Mouse (Mus musculus) urinary bladder, postnatal 36 days (tissue): ENCODE data around the gene Heg1.

Experiments
- DNase-seq, 2 experiments: peaks; one replicate each; pipeline ENCODE4 v3.0.0; 2022; ENCODE audit warnings: low spot score in 2 of 2, mixed read lengths in 1 of 2

Gene Heg1

DNA sequence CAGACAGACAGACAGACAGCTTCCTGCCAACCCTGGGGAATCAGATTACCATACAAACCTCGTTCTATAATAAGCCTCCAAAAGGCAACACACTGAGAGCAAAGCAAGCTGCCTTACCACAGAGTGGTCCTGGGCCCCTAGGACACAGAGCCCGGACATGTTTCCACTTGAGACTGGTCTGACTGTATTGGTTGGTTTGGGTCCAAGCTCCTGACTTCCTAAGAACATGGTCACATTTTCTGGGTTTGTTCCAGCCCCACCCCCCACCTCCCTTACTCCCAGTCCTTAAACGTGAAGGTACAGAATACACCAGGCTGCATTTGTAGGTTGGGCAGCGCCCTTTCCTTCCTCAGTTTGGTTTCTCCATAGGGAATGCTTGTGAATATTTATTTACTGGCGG is 57.6 kb downstream of the Heg1 start:
- no peak for DNase-seq

DNA sequence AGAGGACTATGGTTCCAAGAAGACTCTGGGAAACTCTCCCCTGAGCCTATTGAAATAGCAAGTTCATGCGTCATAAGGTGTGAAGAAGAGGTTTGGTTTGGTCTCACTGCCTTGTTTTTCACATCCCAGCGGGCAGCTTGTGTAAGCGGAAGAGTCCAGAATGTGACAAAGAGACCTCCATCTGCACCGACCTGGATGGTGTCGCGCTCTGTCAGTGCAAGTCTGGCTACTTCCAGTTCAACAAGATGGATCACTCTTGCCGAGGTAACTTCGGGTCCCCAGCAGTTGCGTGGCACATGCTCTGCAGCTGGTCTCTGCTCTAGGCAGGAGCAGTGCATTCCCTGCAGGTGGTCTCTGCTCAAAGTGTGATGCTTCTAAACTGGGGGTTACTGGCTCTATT is 58.1 kb downstream of the Heg1 start:
- no peak for DNase-seq

- peak in 1 of 2 experiments; percentile 22 for DNase-seq
Measured at GRCm38 (mm10) chr16:33744622-33745419, 60.7 kb downstream of the Heg1 start.

- no peak for DNase-seq
Measured at GRCm38 (mm10) chr16:33745457-33745856, 61.3 kb downstream of the Heg1 start.

- DNase-seq, result no peak
Measured at GRCm38 (mm10) chr16:33746074-33746676, 62.0 kb downstream of the Heg1 start.

GRCm38 (mm10) chr16:33747346-33747954 is 63.3 kb downstream of the Heg1 start:
- DNase-seq, result no peak

DNA sequence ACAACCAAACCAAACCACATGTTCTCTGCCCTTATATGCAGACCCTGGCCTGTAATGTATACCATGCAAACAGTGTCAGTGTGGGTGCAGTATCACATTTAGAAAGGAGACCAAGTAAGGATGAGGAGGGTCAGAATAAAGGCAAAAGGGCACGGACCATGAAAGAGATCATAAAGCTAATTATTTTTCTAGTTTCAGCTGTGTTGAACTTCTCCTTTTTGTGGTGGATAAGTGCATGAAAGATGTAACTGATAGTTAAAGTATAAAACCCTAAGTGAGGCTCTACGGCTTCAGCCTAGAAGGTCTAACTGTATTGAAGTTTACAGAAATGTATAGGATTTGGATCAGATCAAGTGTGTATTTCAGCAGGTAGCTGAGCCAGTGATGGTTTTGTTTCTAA is 63.8 kb downstream of the Heg1 start:
- DNase-seq, result no peak

DNA sequence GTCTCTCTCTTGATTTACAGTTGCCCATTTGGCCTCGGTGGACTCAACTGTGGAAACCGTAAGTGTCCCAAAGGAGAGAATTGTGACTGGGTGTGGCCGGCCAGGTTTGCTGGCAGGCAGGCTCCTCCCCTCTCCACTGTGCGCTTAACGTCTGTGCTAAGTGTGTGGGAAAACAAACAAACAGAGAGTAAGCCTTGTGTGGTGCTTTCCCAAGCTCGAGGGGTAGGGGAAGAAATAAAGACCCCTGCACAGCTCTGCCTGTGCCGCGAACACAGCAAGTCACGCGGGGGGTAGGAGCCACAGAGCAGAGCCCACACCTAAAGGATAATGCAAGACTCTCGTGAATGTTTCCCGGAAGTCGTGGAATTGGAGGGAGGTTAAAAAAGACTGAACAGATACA is 67.0 kb downstream of the Heg1 start:
- no peak for DNase-seq

DNA sequence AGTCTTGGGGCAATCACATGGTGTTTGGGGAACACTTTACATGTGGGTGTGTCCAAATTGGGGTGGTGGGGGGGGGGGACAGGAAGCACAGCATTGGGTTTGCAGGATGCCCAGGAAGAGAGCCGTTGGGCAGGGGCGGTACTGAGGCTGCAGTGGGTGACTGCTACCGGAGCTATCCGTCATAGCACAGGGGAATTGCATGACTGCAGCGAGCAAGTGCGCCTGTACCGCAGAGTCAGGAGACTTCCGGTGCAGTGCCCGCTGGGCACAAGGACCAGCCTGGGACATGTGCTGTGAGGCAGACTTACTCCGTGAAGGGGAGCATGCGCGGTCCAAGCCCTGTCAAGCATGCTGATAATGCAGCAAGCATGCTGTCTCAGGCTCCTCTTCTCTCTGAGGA is 67.4 kb downstream of the Heg1 start:
- peak in 1 of 2 experiments; percentile 17 for DNase-seq

DNA sequence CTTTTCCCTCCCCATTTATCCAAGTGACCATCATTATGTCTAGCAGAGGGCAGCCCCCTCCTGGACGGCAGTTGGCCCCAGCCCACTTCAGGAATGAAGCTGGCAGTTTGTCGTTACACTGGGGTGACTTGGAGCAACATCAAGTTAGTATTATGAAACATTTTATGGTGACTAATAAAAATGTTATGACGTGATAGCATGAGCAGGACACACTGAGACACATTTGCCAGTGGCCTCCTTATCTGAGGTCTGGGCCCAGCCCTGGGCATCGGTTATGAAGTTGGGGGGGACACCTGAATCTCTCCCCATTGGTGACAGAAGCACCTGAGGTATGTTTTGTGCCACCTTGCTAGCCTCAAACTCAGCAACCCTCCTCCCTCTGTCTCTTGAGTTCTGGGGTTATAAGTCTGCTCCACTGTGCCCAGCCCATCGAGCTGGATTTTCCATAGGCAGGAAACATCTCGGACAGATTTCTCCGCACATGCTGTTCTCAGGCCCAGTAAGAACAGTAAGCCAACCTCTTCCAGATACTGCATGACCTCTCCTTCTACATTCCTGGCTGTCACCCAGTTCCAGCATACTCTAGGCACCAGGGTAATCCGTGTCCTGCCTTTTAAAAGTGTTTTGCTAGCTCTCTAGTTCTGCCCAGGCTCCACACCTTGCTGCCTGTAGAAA is 68.9 kb downstream of the Heg1 start:
- no peak for DNase-seq

GRCm38 (mm10) chr16:33755293-33755692 is 71.1 kb downstream of the Heg1 start:
- no peak for DNase-seq

DNA sequence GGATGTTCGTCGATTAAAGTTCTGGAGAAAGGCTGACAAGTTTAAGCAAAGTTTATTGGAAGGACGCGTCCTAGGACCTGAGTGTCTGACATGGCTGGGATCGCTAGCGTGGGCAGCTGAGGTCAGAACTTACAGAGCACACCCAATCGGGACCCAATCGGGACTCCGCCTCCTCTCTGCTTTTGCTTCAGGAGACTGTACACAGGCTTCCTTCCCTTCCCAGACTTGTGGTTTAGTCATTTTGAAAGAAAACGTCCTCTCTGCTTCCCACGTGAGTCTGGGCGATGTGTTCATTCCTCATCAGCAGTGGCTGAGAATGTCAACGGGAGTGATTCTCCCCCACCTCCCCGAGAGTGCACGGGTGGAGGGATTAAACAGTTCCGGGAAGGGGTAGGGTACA is 71.8 kb downstream of the Heg1 start:
- no peak for DNase-seq

- DNase-seq, result no peak
Measured at GRCm38 (mm10) chr16:33756396-33756795, 72.2 kb downstream of the Heg1 start.

GRCm38 (mm10) chr16:33759207-33759606 is 75.0 kb downstream of the Heg1 start:
- DNase-seq, result no peak

DNA sequence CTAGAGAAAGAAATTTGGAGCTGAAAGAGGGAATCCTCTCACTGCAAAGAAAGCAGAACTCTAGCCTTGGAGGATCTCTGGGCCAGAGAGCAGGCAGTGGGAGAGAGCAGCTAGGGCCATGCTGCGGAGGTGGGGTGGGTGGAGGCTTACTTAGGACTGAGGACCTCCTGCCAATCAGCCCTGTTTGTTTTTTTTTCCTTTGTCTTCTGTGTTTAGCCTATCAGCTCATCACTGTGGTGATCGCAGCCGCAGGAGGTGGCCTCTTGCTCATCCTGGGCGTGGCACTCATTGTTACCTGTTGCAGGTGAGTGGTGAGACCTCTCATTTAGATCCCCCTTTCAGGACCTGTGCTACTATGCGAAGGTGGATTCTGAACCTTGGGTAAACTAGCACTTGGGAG is 76.4 kb downstream of the Heg1 start:
- no peak for DNase-seq

DNA sequence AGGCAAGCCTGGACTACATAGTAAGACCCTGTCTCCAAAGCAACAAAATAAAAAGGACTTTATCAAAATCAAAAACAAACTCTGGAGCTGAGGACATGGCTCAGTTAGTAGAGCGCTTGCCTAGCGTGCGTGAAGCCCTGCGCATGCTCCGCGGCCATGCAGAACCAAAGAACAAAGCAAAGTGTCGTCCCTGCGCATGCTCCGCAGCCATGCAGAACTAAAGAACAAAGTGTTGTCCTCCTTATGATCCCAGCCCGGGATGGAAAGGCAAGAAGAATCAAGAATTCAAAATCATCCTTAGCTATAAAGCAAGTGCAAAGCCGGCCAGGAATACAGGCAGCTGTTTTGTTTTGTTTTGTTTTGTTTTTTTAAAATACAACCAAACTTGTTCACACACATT is 76.8 kb downstream of the Heg1 start:
- no peak for DNase-seq

DNA sequence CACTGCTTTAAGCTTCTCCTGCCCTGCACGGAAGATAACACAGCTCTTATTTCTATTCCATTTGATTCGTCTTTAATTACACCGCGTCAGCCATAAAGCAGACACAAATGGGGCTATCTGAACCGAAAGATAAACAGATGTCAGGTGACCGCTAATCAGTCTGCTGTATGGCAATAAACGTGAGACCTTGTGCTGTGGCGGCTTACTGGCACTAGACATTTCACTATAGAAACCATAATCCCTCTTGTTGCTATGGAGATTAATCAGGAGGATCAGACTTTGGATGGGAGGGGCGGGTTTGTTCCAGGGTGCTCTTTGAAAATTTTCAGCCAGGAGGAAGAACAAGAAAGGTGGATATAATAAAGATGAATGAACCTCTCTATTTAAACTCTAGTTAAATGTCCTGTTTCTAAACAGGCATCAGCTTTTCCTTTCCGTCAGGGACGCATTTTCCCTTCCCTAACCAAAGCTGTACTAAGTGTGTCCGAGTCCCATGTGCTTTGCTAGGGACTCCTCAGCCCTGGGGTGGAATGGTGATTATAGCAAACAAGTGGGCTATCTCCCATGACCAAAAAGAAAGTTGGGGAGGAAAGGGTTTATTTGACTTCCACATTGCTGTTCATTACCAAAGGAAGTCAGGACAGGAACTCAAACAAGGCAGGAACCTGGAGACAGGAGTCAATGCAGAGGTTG is 80.5 kb downstream of the Heg1 start:
- no peak for DNase-seq

- no peak for DNase-seq
Measured at GRCm38 (mm10) chr16:33765477-33765876, 81.3 kb downstream of the Heg1 start.

DNA sequence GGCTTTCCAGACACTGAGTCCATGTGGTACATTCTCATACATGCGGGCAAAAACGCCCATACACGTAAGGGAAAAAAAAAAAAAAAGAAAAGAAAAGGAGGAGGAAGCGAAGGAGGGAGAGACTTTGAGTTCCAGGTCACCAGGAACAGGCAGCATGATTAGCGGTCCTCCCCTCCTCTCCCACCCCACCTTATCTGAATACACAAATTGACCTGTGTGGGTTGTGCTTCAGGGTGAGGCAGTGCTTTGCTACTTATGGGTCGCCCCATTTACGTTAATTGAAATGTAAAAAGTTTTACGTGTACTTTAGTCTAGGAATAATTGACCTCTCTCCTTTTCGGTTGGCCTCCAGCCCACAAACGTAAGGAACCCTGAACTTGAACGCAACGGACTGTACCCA is 82.1 kb downstream of the Heg1 start:
- DNase-seq, result no peak

GRCm38 (mm10) chr16:33766757-33767156 is 82.6 kb downstream of the Heg1 start:
- no peak for DNase-seq

GRCm38 (mm10) chr16:33768491-33769278 is 84.5 kb downstream of the Heg1 start:
- no peak for DNase-seq
